Mouse (Mus musculus): ENCODE measurements around the gene Ccdc126. TPM values are rescaled to one million over a fixed set of nuclear protein-coding genes. Genes with fewer than 3 reads are reported as not detected.

Ccdc126 gene
- polyA plus RNA-seq, 1 experiment from 2014 or later, result 7.7 TPM

GRCm38 (mm10) chr6:49325294-49325693 lies 6.2 kb downstream of the Ccdc126 start:
- H3K9ac ChIP-seq (replicated peaks; ENCODE audit: low read length), result no peak overlapping the region
- ATAC-seq (replicated peaks; ENCODE audit: insufficient number of reproducible peaks, low FRiP score, low TSS enrichment, low read depth) (no peak), DNase-seq (ENCODE audit: low spot score) (no peak)
- no peaks in the 10 kb centered on the region for H3K36me3 ChIP-seq (replicated peaks; ENCODE audit: control insufficient read depth, insufficient read depth, low read depth, low read length)
- H3K4me3 ChIP-seq (ENCODE audit: low read depth, low read length), result no peak overlapping the region
- H3K27me3 ChIP-seq (ENCODE audit: control insufficient read depth, insufficient read depth, low read length), result no peaks in the 10 kb centered on the region
- H3K27ac ChIP-seq (replicated peaks; ENCODE audit: low read depth, low read length), result no peak overlapping the region
- H3K4me1 ChIP-seq (ENCODE audit: control insufficient read depth, insufficient read depth, low read length), result no peaks in the 10 kb centered on the region
- H3K4me2 ChIP-seq (ENCODE audit: low read depth, low read length), result no peak overlapping the region
- no peaks in the 10 kb centered on the region for H3K9me3 ChIP-seq (replicated peaks; ENCODE audit: control insufficient read depth, low read length)
- WGBS, result 67% methylated on average over 1 of the region's 1 CpGs

GRCm38 (mm10) chr6:49326846-49327245 lies 7.8 kb downstream of the Ccdc126 start:
- H3K27ac ChIP-seq (replicated peaks; ENCODE audit: low read depth, low read length), result no peak overlapping the region
- no peaks in the 10 kb centered on the region for H3K4me1 ChIP-seq (ENCODE audit: control insufficient read depth, insufficient read depth, low read length)
- H3K9ac ChIP-seq (replicated peaks; ENCODE audit: low read length), result no peak overlapping the region
- H3K9me3 ChIP-seq (replicated peaks; ENCODE audit: control insufficient read depth, low read length), result no peaks in the 10 kb centered on the region
- no peak overlapping the region for H3K4me2 ChIP-seq (ENCODE audit: low read depth, low read length)
- ATAC-seq (replicated peaks; ENCODE audit: insufficient number of reproducible peaks, low FRiP score, low TSS enrichment, low read depth), result no peak
- no peak overlapping the region for H3K4me3 ChIP-seq (ENCODE audit: low read depth, low read length)
- no peaks in the 10 kb centered on the region for H3K27me3 ChIP-seq (ENCODE audit: control insufficient read depth, insufficient read depth, low read length)
- H3K36me3 ChIP-seq (replicated peaks; ENCODE audit: control insufficient read depth, insufficient read depth, low read depth, low read length), result no peaks in the 10 kb centered on the region
- 81% methylated on average over 3 of the region's 3 CpGs for WGBS
- no peak for DNase-seq (ENCODE audit: low spot score)

GRCm38 (mm10) chr6:49331369-49332059 lies 12.4 kb downstream of the Ccdc126 start:
- ATAC-seq (replicated peaks; ENCODE audit: insufficient number of reproducible peaks, low FRiP score, low TSS enrichment, low read depth), result no peak

GRCm38 (mm10) chr6:49332060-49332370 lies 12.9 kb downstream of the Ccdc126 start:
- H3K27ac ChIP-seq (replicated peaks; ENCODE audit: low read depth, low read length), result no peak overlapping the region
- H3K4me2 ChIP-seq (ENCODE audit: low read depth, low read length), result no peak overlapping the region
- no peaks in the 10 kb centered on the region for H3K4me1 ChIP-seq (ENCODE audit: control insufficient read depth, insufficient read depth, low read length)
- no peaks in the 10 kb centered on the region for H3K27me3 ChIP-seq (ENCODE audit: control insufficient read depth, insufficient read depth, low read length)
- 69% methylated on average over 13 of the region's 13 CpGs for WGBS
- DNase-seq (ENCODE audit: low spot score) (no peak), ATAC-seq (replicated peaks; ENCODE audit: insufficient number of reproducible peaks, low FRiP score, low TSS enrichment, low read depth) (no peak)
- no peaks in the 10 kb centered on the region for H3K9me3 ChIP-seq (replicated peaks; ENCODE audit: control insufficient read depth, low read length)
- no peak overlapping the region for H3K9ac ChIP-seq (replicated peaks; ENCODE audit: low read length)
- H3K36me3 ChIP-seq (replicated peaks; ENCODE audit: control insufficient read depth, insufficient read depth, low read depth, low read length), result no peaks in the 10 kb centered on the region
- H3K4me3 ChIP-seq (ENCODE audit: low read depth, low read length), result no peak overlapping the region

More at GRCm38 (mm10) chr6:49331369-49332059, 12.4 kb downstream of the Ccdc126 start:
- H3K4me2 ChIP-seq (ENCODE audit: low read depth, low read length), result no peak overlapping the region
- DNase-seq (ENCODE audit: low spot score), result no peak
- no peaks in the 10 kb centered on the region for H3K27me3 ChIP-seq (ENCODE audit: control insufficient read depth, insufficient read depth, low read length)
- no peak overlapping the region for H3K4me3 ChIP-seq (ENCODE audit: low read depth, low read length)
- H3K27ac ChIP-seq (replicated peaks; ENCODE audit: low read depth, low read length), result no peak overlapping the region
- WGBS, result 71% methylated on average over 5 of the region's 5 CpGs
- H3K9me3 ChIP-seq (replicated peaks; ENCODE audit: control insufficient read depth, low read length), result no peaks in the 10 kb centered on the region
- H3K36me3 ChIP-seq (replicated peaks; ENCODE audit: control insufficient read depth, insufficient read depth, low read depth, low read length), result no peaks in the 10 kb centered on the region
- H3K9ac ChIP-seq (replicated peaks; ENCODE audit: low read length), result no peak overlapping the region
- H3K4me1 ChIP-seq (ENCODE audit: control insufficient read depth, insufficient read depth, low read length), result no peaks in the 10 kb centered on the region

GRCm38 (mm10) chr6:49338566-49338965 lies 19.5 kb downstream of the Ccdc126 start:
- no peak for ATAC-seq (replicated peaks; ENCODE audit: insufficient number of reproducible peaks, low FRiP score, low TSS enrichment, low read depth)
- Histone ChIP-seq H3K9ac (replicated peaks; ENCODE audit: low read length) (no peak overlapping the region), H3K36me3 (replicated peaks; ENCODE audit: control insufficient read depth, insufficient read depth, low read depth, low read length) (no peaks in the 10 kb centered on the region), H3K4me3 (ENCODE audit: low read depth, low read length) (no peak overlapping the region), H3K4me1 (ENCODE audit: control insufficient read depth, insufficient read depth, low read length) (no peaks in the 10 kb centered on the region), H3K9me3 (replicated peaks; ENCODE audit: control insufficient read depth, low read length) (no peaks in the 10 kb centered on the region), H3K27me3 (ENCODE audit: control insufficient read depth, insufficient read depth, low read length) (no peaks in the 10 kb centered on the region), H3K4me2 (ENCODE audit: low read depth, low read length) (no peak overlapping the region; the same call in 1 of the 2 replicates), H3K27ac (replicated peaks; ENCODE audit: low read depth, low read length) (no peak overlapping the region)
- peak; percentile 55 for DNase-seq (ENCODE audit: low spot score)
- WGBS, result 7% methylated on average over 9 of the region's 9 CpGs

GRCm38 (mm10) chr6:49339145-49339544 lies 20.1 kb downstream of the Ccdc126 start:
- no peaks in the 10 kb centered on the region for H3K9me3 ChIP-seq (replicated peaks; ENCODE audit: control insufficient read depth, low read length)
- H3K27ac ChIP-seq (replicated peaks; ENCODE audit: low read depth, low read length), result no peak overlapping the region
- WGBS, result 46% methylated on average over 6 of the region's 6 CpGs
- H3K4me3 ChIP-seq (ENCODE audit: low read depth, low read length), result no peak overlapping the region
- H3K36me3 ChIP-seq (replicated peaks; ENCODE audit: control insufficient read depth, insufficient read depth, low read depth, low read length), result no peaks in the 10 kb centered on the region
- H3K9ac ChIP-seq (replicated peaks; ENCODE audit: low read length), result no peak overlapping the region
- no peak for ATAC-seq (replicated peaks; ENCODE audit: insufficient number of reproducible peaks, low FRiP score, low TSS enrichment, low read depth)
- DNase-seq (ENCODE audit: low spot score), result no peak
- H3K4me2 ChIP-seq (ENCODE audit: low read depth, low read length), result no peak overlapping the region; the same call in 1 of the 2 replicates
- no peaks in the 10 kb centered on the region for H3K4me1 ChIP-seq (ENCODE audit: control insufficient read depth, insufficient read depth, low read length)
- no peaks in the 10 kb centered on the region for H3K27me3 ChIP-seq (ENCODE audit: control insufficient read depth, insufficient read depth, low read length)

- Histone ChIP-seq H3K36me3 (replicated peaks; ENCODE audit: control insufficient read depth, insufficient read depth, low read depth, low read length) (no peaks in the 10 kb centered on the region), H3K4me1 (ENCODE audit: control insufficient read depth, insufficient read depth, low read length) (no peaks in the 10 kb centered on the region), H3K9ac (replicated peaks; ENCODE audit: low read length) (no peak overlapping the region), H3K4me2 (ENCODE audit: low read depth, low read length) (no peak overlapping the region), H3K27me3 (ENCODE audit: control insufficient read depth, insufficient read depth, low read length) (no peaks in the 10 kb centered on the region), H3K27ac (replicated peaks; ENCODE audit: low read depth, low read length) (no peak overlapping the region), H3K9me3 (replicated peaks; ENCODE audit: control insufficient read depth, low read length) (no peaks in the 10 kb centered on the region), H3K4me3 (ENCODE audit: low read depth, low read length) (no peak overlapping the region)
- 80% methylated on average over 14 of the region's 14 CpGs for WGBS
- no peak for DNase-seq (ENCODE audit: low spot score)
- ATAC-seq (replicated peaks; ENCODE audit: insufficient number of reproducible peaks, low FRiP score, low TSS enrichment, low read depth), result no peak
These were observed 24.8 kb downstream of the Ccdc126 start for GRCm38 (mm10) chr6:49343737-49344469.

GRCm38 (mm10) chr6:49349826-49350225 lies 30.8 kb downstream of the Ccdc126 start:
- WGBS, result 86% methylated on average over 7 of the region's 7 CpGs
- H3K27me3 ChIP-seq (ENCODE audit: control insufficient read depth, insufficient read depth, low read length), result no peaks in the 10 kb centered on the region

More at GRCm38 (mm10) chr6:49349826-49350225, 30.8 kb downstream of the Ccdc126 start:
- DNase-seq (ENCODE audit: low spot score) (no peak), ATAC-seq (replicated peaks; ENCODE audit: insufficient number of reproducible peaks, low FRiP score, low TSS enrichment, low read depth) (no peak)
- Histone ChIP-seq H3K4me1 (ENCODE audit: control insufficient read depth, insufficient read depth, low read length) (no peaks in the 10 kb centered on the region), H3K9ac (replicated peaks; ENCODE audit: low read length) (no peak overlapping the region), H3K4me2 (ENCODE audit: low read depth, low read length) (no peak overlapping the region), H3K36me3 (replicated peaks; ENCODE audit: control insufficient read depth, insufficient read depth, low read depth, low read length) (no peaks in the 10 kb centered on the region), H3K9me3 (replicated peaks; ENCODE audit: control insufficient read depth, low read length) (no peaks in the 10 kb centered on the region), H3K4me3 (ENCODE audit: low read depth, low read length) (no peak overlapping the region), H3K27ac (replicated peaks; ENCODE audit: low read depth, low read length) (no peak overlapping the region)
